Comparison of ENCODE assay signal across 12 mouse cellular contexts in the genomic region with DNA sequence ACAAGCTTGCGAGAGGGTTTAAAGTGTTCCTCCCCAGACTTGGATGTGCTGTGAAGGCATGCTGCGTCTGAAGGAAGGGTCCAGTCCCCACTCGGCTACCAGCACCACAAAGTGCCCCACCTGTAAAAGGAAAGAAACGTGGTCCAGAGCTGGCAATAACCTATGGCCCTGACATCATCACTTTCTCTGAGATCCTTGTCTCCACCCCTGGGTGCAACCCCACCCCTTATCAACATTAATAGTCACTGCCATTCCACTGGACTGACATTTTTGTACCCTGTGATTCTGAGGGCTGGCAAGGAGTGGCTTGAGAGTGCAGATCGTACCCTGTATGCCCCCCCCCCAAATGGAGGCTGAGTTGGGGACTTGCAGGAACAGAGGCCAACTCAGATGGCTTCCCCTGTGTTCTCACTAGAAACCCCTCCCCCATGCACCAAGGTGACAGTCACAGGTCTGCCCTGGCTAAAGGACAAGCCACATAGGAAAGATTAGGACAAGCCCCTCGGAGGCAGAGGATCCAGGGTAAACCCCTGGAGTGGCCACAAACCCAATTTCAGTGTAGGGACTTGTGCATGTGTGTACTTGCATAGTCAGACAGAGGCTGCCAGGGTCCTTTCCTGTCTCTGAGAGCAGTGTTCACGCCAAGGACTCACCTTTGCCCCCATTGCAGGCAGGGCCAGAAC. TPM values are rescaled to one million over a fixed set of nuclear protein-coding genes. Genes with fewer than 3 reads are reported as not detected.
DNase-seq lines count a peak whose midpoint lies in the region; ATAC-seq lines count a peak whose summit lies in the region.
"Had no signal": no experiment of that assay in that cellular context is flagged by ENCODE, and none has a peak within 500 bp of the region (broad histone marks: within the 10 kb centered on the region; RNA-seq: fewer than 3 reads in every experiment).

No protein-coding gene starts in this region.

- H3K4me2 ChIP-seq in heart, embryonic 15.5 days, result peak overlapping the region; percentile 39; the same call in 1 of the 2 replicates
- H3K4me2 ChIP-seq in midbrain, embryonic 12.5 days (replicated peaks), result peak overlapping the region; percentile 15; the same call in 1 of the 2 replicates
- no peak overlapping the region for H3K4me2 ChIP-seq in midbrain, embryonic 15.5 days

- H3K36me3 ChIP-seq in heart, embryonic 15.5 days, result no peaks in the 10 kb centered on the region
- no peaks in the 10 kb centered on the region for H3K36me3 ChIP-seq in midbrain, embryonic 12.5 days
- H3K36me3 ChIP-seq in midbrain, embryonic 15.5 days (replicated peaks), result no peaks in the 10 kb centered on the region
- no peaks in the 10 kb centered on the region for H3K36me3 ChIP-seq in limb, embryonic 10.5 days

- intact Hi-C loops in heart, postnatal 14 days (cut with DNase I), result no loop called here

- no peak overlapping the region for H3K27ac ChIP-seq in heart, embryonic 15.5 days
- H3K27ac ChIP-seq in midbrain, embryonic 12.5 days (replicated peaks), result no peak overlapping the region
- no peak overlapping the region for H3K27ac ChIP-seq in midbrain, embryonic 15.5 days
- H3K27ac ChIP-seq in limb, embryonic 10.5 days, result no peak overlapping the region

- DNase-seq in heart, postnatal 14 days, result no peak
- DNase-seq in limb, embryonic 10.5 days (ENCODE audit: low spot score), result peak; percentile 26
- no peak for DNase-seq in layer of hippocampus, postnatal 25 days (ENCODE audit: extremely low spot score in 1 of 2, low spot score in 1 of 2)
- DNase-seq in left cerebral cortex, adult 8-10 months (ENCODE audit: low spot score in 2 of 2), result no peak
- DNase-seq: left cerebral cortex, postnatal 4 days; right cerebral cortex, postnatal 25 days had no signal

- ATAC-seq in heart, embryonic 15.5 days (replicated peaks; ENCODE audit: insufficient number of reproducible peaks, insufficient read depth, low FRiP score, low read depth), result no peak
- no peak for ATAC-seq in midbrain, embryonic 12.5 days (ENCODE audit: low FRiP score, low read depth)
- no peak for ATAC-seq in midbrain, embryonic 15.5 days (replicated peaks)
- ATAC-seq: forebrain, embryonic 16.5 days had no signal

- H3K27me3 ChIP-seq in heart, embryonic 15.5 days, result no peaks in the 10 kb centered on the region
- H3K27me3 ChIP-seq in midbrain, embryonic 12.5 days, result 0 out of 2 replicates have a peak, but pooled peaks cover 10% of the 10 kb centered on the region
- H3K27me3 ChIP-seq in midbrain, embryonic 15.5 days (replicated peaks), result no peaks in the 10 kb centered on the region
- H3K27me3 ChIP-seq in limb, embryonic 10.5 days (ENCODE audit: low read depth, poor library complexity, severe bottlenecking), result no peaks in the 10 kb centered on the region

- H3K9ac ChIP-seq in heart, embryonic 15.5 days, result no peak overlapping the region
- no peak overlapping the region for H3K9ac ChIP-seq in midbrain, embryonic 12.5 days (replicated peaks)
- H3K9ac ChIP-seq in midbrain, embryonic 15.5 days, result no peak overlapping the region

- H3K4me3 ChIP-seq in heart, embryonic 15.5 days, result no peak overlapping the region
- H3K4me3 ChIP-seq in midbrain, embryonic 12.5 days, result no peak overlapping the region
- H3K4me3 ChIP-seq in midbrain, embryonic 15.5 days, result no peak overlapping the region
- peak overlapping the region; percentile 25 for H3K4me3 ChIP-seq in limb, embryonic 10.5 days

- no peaks in the 10 kb centered on the region for H3K9me3 ChIP-seq in heart, embryonic 15.5 days (replicated peaks)
- no peaks in the 10 kb centered on the region for H3K9me3 ChIP-seq in midbrain, embryonic 12.5 days
- no peaks in the 10 kb centered on the region for H3K9me3 ChIP-seq in midbrain, embryonic 15.5 days
- H3K9me3 ChIP-seq in limb, embryonic 10.5 days (replicated peaks), result no peaks in the 10 kb centered on the region

- peaks cover 51% of the 10 kb centered on the region for H3K4me1 ChIP-seq in heart, embryonic 15.5 days (replicated peaks)
- peaks cover 19% of the 10 kb centered on the region for H3K4me1 ChIP-seq in midbrain, embryonic 12.5 days
- H3K4me1 ChIP-seq in midbrain, embryonic 15.5 days, result peaks cover 18% of the 10 kb centered on the region
- H3K4me1 ChIP-seq in limb, embryonic 10.5 days, result peaks cover 30% of the 10 kb centered on the region

- WGBS in heart, embryonic 15.5 days, result 56% methylated on average over 7 of the region's 7 CpGs
- WGBS in midbrain, embryonic 12.5 days, result 54% methylated on average over 7 of the region's 7 CpGs
- 58% methylated on average over 7 of the region's 7 CpGs for whole genome bisulfite sequencing in midbrain, embryonic 15.5 days
- 56% methylated on average over 7 of the region's 7 CpGs for WGBS in limb, embryonic 10.5 days

RNA-seq across cellular contexts. Expression of gene Cx3cl1, which starts 9.5 kb away (rescaled TPM):
- polyA plus RNA-seq in heart, embryonic 15.5 days (2015; fragmentation: Nextera tagmentation; extraction: Ambion mirVana), result 9.4 and 9.7 TPM in 2 replicates
- total RNA-seq in heart, postnatal 14 days (2021), result 1 to 10 TPM; 2.8 to 3.2 TPM
- 8.2 and 11.3 TPM in 2 replicates for polyA plus RNA-seq in midbrain, embryonic 12.5 days (2016; fragmentation: Nextera tagmentation; extraction: Ambion mirVana)
- 34.2 and 41.3 TPM in 2 replicates for polyA plus RNA-seq in midbrain, embryonic 15.5 days (2015; fragmentation: Nextera tagmentation; extraction: Ambion mirVana)
- 2.7 and 5.3 TPM in 2 replicates for polyA plus RNA-seq in limb, embryonic 10.5 days (2016; fragmentation: Nextera tagmentation; extraction: Ambion mirVana)
- total RNA-seq in layer of hippocampus, postnatal 25 days (2021), result 100 to 1,000 TPM; 490 to 500 TPM
- total RNA-seq in left cerebral cortex, adult 8-10 months (2022), result 100 to 1,000 TPM; 417 to 480 (median 456) TPM

RNA-seq across cellular contexts. Expression of gene Ccl17, which starts 29.0 kb away (rescaled TPM):
- 0.26 TPM in 1 of 2 replicates, not detected in the other for polyA plus RNA-seq in heart, embryonic 15.5 days (2015; fragmentation: Nextera tagmentation; extraction: Ambion mirVana)
- not detected for total RNA-seq in heart, postnatal 14 days (2021)
- polyA plus RNA-seq in midbrain, embryonic 12.5 days (2016; fragmentation: Nextera tagmentation; extraction: Ambion mirVana), result not detected in 2 replicates
- 0.50 and 0.74 TPM in 2 replicates for polyA plus RNA-seq in midbrain, embryonic 15.5 days (2015; fragmentation: Nextera tagmentation; extraction: Ambion mirVana)
- not detected in 2 replicates for polyA plus RNA-seq in limb, embryonic 10.5 days (2016; fragmentation: Nextera tagmentation; extraction: Ambion mirVana)
- 1 to 10 TPM; 3.3 to 5.2 TPM for total RNA-seq in layer of hippocampus, postnatal 25 days (2021)
- total RNA-seq in left cerebral cortex, adult 8-10 months (2022), result 10 to 100 TPM in 1 of 4 experiments, 1 to 10 TPM in 3; 8.3 to 13.8 (median 9.6) TPM
- total RNA-seq: heart, postnatal 10 days had no signal

RNA-seq across cellular contexts. Expression of gene Ccl22, which starts 35.9 kb away (rescaled TPM):
- polyA plus RNA-seq in heart, embryonic 15.5 days (2015; fragmentation: Nextera tagmentation; extraction: Ambion mirVana), result 0.08 TPM in 1 of 2 replicates, not detected in the other
- under 1 TPM in 1 of 2 experiments, not detected in 1; 0.90 TPM for total RNA-seq in heart, postnatal 14 days (2021)
- not detected in 2 replicates for polyA plus RNA-seq in midbrain, embryonic 12.5 days (2016; fragmentation: Nextera tagmentation; extraction: Ambion mirVana)
- 0.14 TPM in 1 of 2 replicates, not detected in the other for polyA plus RNA-seq in midbrain, embryonic 15.5 days (2015; fragmentation: Nextera tagmentation; extraction: Ambion mirVana)
- polyA plus RNA-seq in limb, embryonic 10.5 days (2016; fragmentation: Nextera tagmentation; extraction: Ambion mirVana), result not detected in 2 replicates
- not detected for total RNA-seq in layer of hippocampus, postnatal 25 days (2021)
- total RNA-seq in left cerebral cortex, adult 8-10 months (2022), result under 1 TPM in 3 of 4 experiments, not detected in 1; 0.22 to 0.72 (median 0.39) TPM
- total RNA-seq: heart, postnatal 10 days; left cerebral cortex, postnatal 4 days had no signal
- polyA plus RNA-seq: forebrain, embryonic 16.5 days; neural tube, embryonic 14.5 days had no signal

RNA-seq across cellular contexts. Expression of gene Coq9, which starts 56.8 kb away (rescaled TPM):
- 163 and 166 TPM in 2 replicates for polyA plus RNA-seq in heart, embryonic 15.5 days (2015; fragmentation: Nextera tagmentation; extraction: Ambion mirVana)
- 100 to 1,000 TPM; 400 to 427 TPM for total RNA-seq in heart, postnatal 14 days (2021)
- polyA plus RNA-seq in midbrain, embryonic 12.5 days (2016; fragmentation: Nextera tagmentation; extraction: Ambion mirVana), result 53.4 and 54.4 TPM in 2 replicates
- 56.8 and 58.3 TPM in 2 replicates for polyA plus RNA-seq in midbrain, embryonic 15.5 days (2015; fragmentation: Nextera tagmentation; extraction: Ambion mirVana)
- 51.2 and 65.5 TPM in 2 replicates for polyA plus RNA-seq in limb, embryonic 10.5 days (2016; fragmentation: Nextera tagmentation; extraction: Ambion mirVana)
- total RNA-seq in layer of hippocampus, postnatal 25 days (2021), result 10 to 100 TPM; 81.5 to 96.6 TPM
- 100 to 1,000 TPM in 1 of 4 experiments, 10 to 100 TPM in 3; 75.6 to 104 (median 90.6) TPM for total RNA-seq in left cerebral cortex, adult 8-10 months (2022)

RNA-seq across cellular contexts. Expression of gene Ciapin1, which starts 56.9 kb away (rescaled TPM):
- polyA plus RNA-seq in heart, embryonic 15.5 days (2015; fragmentation: Nextera tagmentation; extraction: Ambion mirVana), result 77.7 and 88.6 TPM in 2 replicates
- total RNA-seq in heart, postnatal 14 days (2021), result 10 to 100 TPM; 76.8 to 92.4 TPM
- polyA plus RNA-seq in midbrain, embryonic 12.5 days (2016; fragmentation: Nextera tagmentation; extraction: Ambion mirVana), result 182 and 192 TPM in 2 replicates
- 211 and 217 TPM in 2 replicates for polyA plus RNA-seq in midbrain, embryonic 15.5 days (2015; fragmentation: Nextera tagmentation; extraction: Ambion mirVana)
- polyA plus RNA-seq in limb, embryonic 10.5 days (2016; fragmentation: Nextera tagmentation; extraction: Ambion mirVana), result 195 and 198 TPM in 2 replicates
- 10 to 100 TPM; 70.8 to 71.9 TPM for total RNA-seq in layer of hippocampus, postnatal 25 days (2021)
- 10 to 100 TPM; 70.8 to 75.9 (median 72.0) TPM for total RNA-seq in left cerebral cortex, adult 8-10 months (2022)
